Mouse (Mus musculus): ENCODE measurements at regions not wholly inside any gene's neighbourhood (a gene's known extent, or its start where the extent isn't known, plus 50 kb on each side); places are given as distances from the start of the nearest gene placed in this dataset.

DNA sequence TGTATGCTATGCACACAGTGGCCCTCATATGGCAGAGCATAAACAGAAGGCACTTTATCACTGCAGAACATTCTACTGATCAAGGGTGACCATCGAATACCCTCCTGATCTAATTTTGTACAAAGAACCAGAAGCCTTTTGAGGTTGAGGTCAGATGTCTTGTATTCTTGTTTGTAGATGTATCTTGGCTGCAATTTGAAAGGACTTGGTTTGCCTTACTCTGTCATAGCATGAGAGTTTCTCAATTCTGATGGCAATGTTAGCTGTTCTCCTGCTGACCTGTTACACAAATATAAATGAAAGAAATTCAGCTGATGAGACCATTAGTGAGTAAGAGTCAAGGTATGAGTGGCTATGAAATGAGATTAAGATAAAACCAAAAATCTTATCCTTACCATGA, 199.1 kb upstream of the Aldoart1 start:
- no peak for TF ChIP-seq CTCF (IDR thresholded peaks at IDR 0.05; ENCODE audit: borderline replicate concordance, insufficient read depth, low read length)
- no peak for TF ChIP-seq POLR2A (IDR thresholded peaks at IDR 0.05; ENCODE audit: low read depth, low read length)
- no peak overlapping the region for H3K4me3 ChIP-seq (ENCODE audit: insufficient read depth, low read length)
- H3K4me1 ChIP-seq (ENCODE audit: control insufficient read depth, insufficient read depth, low read length): no peaks in the 10 kb centered on the region
- no peak overlapping the region for H3K27ac ChIP-seq (ENCODE audit: insufficient read depth, low read length)

DNA sequence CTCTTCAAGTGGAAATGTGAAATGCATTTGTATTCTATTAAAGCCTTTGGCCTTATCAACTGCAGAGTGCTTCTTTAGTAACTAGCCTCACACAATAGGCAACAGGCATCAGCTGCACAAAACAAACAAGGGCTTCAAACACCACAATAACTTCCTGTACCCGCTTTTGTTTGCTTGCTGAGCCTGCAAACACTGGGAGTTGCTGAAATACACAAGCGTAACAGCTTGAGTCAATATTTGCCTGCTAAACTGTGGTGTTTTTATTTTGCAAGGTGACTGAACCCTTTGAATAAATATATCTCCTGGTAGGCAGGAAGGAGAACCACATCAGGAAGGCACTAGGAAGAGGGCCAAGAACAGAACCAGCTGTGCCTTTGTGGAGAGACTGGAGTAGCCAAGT, 195.4 kb upstream of the Aldoart1 start:
- TF ChIP-seq CTCF (IDR thresholded peaks at IDR 0.05; ENCODE audit: borderline replicate concordance, insufficient read depth, low read length): no peak
- Histone ChIP-seq H3K4me1 (ENCODE audit: control insufficient read depth, insufficient read depth, low read length) (no peaks in the 10 kb centered on the region), H3K4me3 (ENCODE audit: insufficient read depth, low read length) (no peak overlapping the region), H3K27ac (ENCODE audit: insufficient read depth, low read length) (no peak overlapping the region)

DNA sequence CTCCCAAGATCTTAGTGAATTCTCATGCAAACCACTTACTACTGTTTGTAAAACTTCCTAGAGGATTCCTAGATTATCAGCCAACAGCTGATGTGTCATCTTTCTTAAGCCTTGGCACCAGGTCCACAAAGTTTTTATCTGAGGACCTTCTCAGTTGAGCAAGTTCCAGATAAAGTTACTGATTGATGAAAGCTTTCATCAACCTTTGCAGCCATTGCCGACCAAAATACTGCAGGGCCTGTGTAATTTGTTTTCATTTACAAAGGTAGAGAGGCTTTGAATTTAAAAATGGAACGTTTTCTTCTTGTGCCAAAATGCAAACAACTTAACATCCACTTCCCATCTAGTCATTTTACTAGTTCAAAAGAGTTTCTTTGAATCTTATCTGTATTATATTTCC, 191.9 kb upstream of the Aldoart1 start:
- H3K4me1 ChIP-seq (ENCODE audit: control insufficient read depth, insufficient read depth, low read length): no peaks in the 10 kb centered on the region
- H3K4me3 ChIP-seq (ENCODE audit: insufficient read depth, low read length): no peak overlapping the region
- H3K27ac ChIP-seq (ENCODE audit: insufficient read depth, low read length): no peak overlapping the region
- TF ChIP-seq POLR2A (IDR thresholded peaks at IDR 0.05; ENCODE audit: low read depth, low read length) (no peak), CTCF (IDR thresholded peaks at IDR 0.05; ENCODE audit: borderline replicate concordance, insufficient read depth, low read length) (no peak)

- TF ChIP-seq CTCF (IDR thresholded peaks at IDR 0.05; ENCODE audit: borderline replicate concordance, insufficient read depth, low read length) (no peak), POLR2A (IDR thresholded peaks at IDR 0.05; ENCODE audit: low read depth, low read length) (no peak)
- Histone ChIP-seq H3K4me3 (ENCODE audit: insufficient read depth, low read length) (no peak overlapping the region), H3K4me1 (ENCODE audit: control insufficient read depth, insufficient read depth, low read length) (no peaks in the 10 kb centered on the region), H3K27ac (ENCODE audit: insufficient read depth, low read length) (no peak overlapping the region)
Observed at GRCm38 (mm10) chr4:73042672-73043071, 190.2 kb upstream of the Aldoart1 start.

- no peak for TF ChIP-seq POLR2A (IDR thresholded peaks at IDR 0.05; ENCODE audit: low read depth, low read length)
- no peak for TF ChIP-seq CTCF (IDR thresholded peaks at IDR 0.05; ENCODE audit: borderline replicate concordance, insufficient read depth, low read length)
- Histone ChIP-seq H3K4me1 (ENCODE audit: control insufficient read depth, insufficient read depth, low read length) (no peaks in the 10 kb centered on the region), H3K27ac (ENCODE audit: insufficient read depth, low read length) (no peak overlapping the region), H3K4me3 (ENCODE audit: insufficient read depth, low read length) (no peak overlapping the region)
Observed at GRCm38 (mm10) chr4:73041486-73041885, 189.1 kb upstream of the Aldoart1 start.

DNA sequence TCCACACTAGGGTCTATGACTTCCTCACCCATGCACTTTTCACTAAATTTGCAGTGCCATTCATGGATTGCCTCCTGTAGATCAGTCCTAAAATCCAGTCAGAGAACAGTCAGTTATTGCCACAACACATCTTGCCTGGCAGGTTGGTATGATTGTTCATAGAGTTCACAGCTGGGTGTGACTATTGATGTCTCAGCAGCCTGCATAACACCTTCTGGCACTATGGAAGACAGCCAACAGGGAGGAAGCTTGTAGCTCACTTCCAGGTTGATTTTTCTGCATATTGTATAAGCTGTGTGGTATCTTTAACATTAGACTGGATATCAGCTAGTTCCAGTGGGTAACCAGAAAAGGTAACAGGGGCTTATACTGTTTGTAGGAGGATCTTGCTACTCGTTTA, 145.3 kb upstream of the Aldoart1 start:
- Histone ChIP-seq H3K4me1 (ENCODE audit: control insufficient read depth, insufficient read depth, low read length) (no peaks in the 10 kb centered on the region), H3K27ac (ENCODE audit: insufficient read depth, low read length) (no peak overlapping the region)
- TF ChIP-seq POLR2A (IDR thresholded peaks at IDR 0.05; ENCODE audit: low read depth, low read length): no peak

DNA sequence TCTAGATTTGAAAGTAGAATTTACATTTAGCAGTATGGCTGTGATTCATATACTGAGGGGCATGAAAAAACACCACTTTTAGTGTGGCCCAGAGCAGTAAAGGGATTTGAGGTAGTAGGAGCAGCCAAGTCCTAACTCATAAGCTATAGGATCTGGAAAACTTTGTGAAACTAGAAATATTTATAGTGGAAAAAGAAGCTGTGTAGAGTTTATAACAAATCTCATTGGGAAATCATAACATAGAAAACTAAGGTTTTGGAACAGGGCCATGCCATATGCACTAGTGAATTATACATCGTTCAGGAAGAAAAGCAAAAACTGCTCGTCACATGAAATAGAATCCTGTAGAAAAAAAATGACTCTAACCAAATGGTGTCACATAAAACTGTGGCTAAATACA, 143.7 kb upstream of the Aldoart1 start:
- no peak for TF ChIP-seq POLR2A (IDR thresholded peaks at IDR 0.05; ENCODE audit: low read depth, low read length)
- no peak for TF ChIP-seq CTCF (IDR thresholded peaks at IDR 0.05; ENCODE audit: borderline replicate concordance, insufficient read depth, low read length)
- no peak overlapping the region for H3K4me3 ChIP-seq (ENCODE audit: insufficient read depth, low read length)
- no peaks in the 10 kb centered on the region for H3K4me1 ChIP-seq (ENCODE audit: control insufficient read depth, insufficient read depth, low read length)
- H3K27ac ChIP-seq (ENCODE audit: insufficient read depth, low read length): no peak overlapping the region

More for the DNA sequence above, 145.3 kb upstream of the Aldoart1 start:
- no peak overlapping the region for H3K4me3 ChIP-seq (ENCODE audit: insufficient read depth, low read length)

DNA sequence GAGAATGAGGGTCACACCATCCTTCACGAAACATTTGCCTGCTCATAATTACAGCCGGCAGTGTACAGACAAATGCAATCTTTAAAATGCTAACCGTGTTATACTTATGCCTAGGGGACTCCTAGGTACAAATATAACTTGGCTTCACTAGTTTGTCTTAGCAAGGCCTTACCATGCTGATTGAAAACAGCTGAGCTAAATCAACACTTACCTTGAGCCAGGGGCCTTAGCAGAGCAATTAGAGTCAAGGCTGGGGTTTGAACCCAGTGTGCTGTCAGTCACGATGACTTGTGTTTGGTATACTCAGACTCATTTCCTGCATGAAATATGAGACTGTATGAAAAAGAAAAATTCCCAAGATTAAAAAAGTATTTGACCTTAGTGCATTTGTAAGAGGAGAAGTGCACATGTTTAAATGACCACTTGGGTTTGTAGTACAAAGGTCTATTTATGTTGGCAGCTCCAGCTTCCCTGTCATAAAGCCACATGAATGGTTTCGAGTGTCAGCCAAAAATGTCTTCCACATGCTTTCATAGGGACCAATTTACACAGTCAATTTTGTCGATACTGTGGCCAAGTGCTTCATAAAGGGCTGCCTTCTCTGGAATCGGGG, 94.0 kb upstream of the Aldoart1 start:
- TF ChIP-seq CTCF (IDR thresholded peaks at IDR 0.05; ENCODE audit: borderline replicate concordance, insufficient read depth, low read length) (no peak), POLR2A (IDR thresholded peaks at IDR 0.05; ENCODE audit: low read depth, low read length) (0 out of 2 replicates have a peak, but pooled peaks have one; percentile 14)
- peak overlapping the region; percentile 53; the same call in 1 of the 2 replicates for H3K27ac ChIP-seq (ENCODE audit: insufficient read depth, low read length)
- H3K4me3 ChIP-seq (ENCODE audit: insufficient read depth, low read length): no peak overlapping the region
- H3K4me1 ChIP-seq (ENCODE audit: control insufficient read depth, insufficient read depth, low read length): 0 out of 2 replicates have a peak, but pooled peaks cover 2% of the 10 kb centered on the region

DNA sequence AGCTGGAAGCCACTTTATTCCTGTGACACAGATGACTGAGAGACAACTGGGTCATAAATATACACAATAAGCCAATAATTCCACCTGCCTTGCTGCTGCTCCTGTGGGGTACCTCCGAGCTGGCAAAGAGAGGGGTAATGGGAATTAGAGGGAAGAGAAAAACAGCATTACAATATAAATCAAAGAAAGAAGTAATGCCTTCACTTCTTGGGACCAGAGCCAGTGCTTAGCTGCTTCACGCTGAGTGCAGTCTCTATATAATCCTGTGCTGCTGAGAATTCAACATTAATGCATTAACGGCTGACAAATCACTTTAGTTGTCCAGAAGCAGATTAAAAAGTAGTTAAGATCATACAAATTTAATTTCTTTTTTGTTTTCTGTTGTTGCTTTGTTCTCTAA, 71.0 kb upstream of the Aldoart1 start:
- Histone ChIP-seq H3K4me1 (ENCODE audit: control insufficient read depth, insufficient read depth, low read length) (no peaks in the 10 kb centered on the region), H3K27ac (ENCODE audit: insufficient read depth, low read length) (no peak overlapping the region), H3K4me3 (ENCODE audit: insufficient read depth, low read length) (no peak overlapping the region)
- no peak for TF ChIP-seq CTCF (IDR thresholded peaks at IDR 0.05; ENCODE audit: borderline replicate concordance, insufficient read depth, low read length)
- no peak for TF ChIP-seq POLR2A (IDR thresholded peaks at IDR 0.05; ENCODE audit: low read depth, low read length)

- H3K4me3 ChIP-seq (ENCODE audit: insufficient read depth, low read length): no peak overlapping the region
- no peak overlapping the region for H3K27ac ChIP-seq (ENCODE audit: insufficient read depth, low read length)
- TF ChIP-seq CTCF (IDR thresholded peaks at IDR 0.05; ENCODE audit: borderline replicate concordance, insufficient read depth, low read length) (no peak), POLR2A (IDR thresholded peaks at IDR 0.05; ENCODE audit: low read depth, low read length) (no peak)
- H3K4me1 ChIP-seq (ENCODE audit: control insufficient read depth, insufficient read depth, low read length): no peaks in the 10 kb centered on the region
Observed at GRCm38 (mm10) chr4:72914991-72915390, 62.6 kb upstream of the Aldoart1 start.
